Mouse (Mus musculus): Measurements from ENCODE around the gene Gfpt2. TPM values are rescaled to one million over a fixed set of nuclear protein-coding genes. Genes with fewer than 3 reads are reported as not detected.
"Not testable (repeated sequence)": the region's sequence is repeated elsewhere in the genome, so short reads cannot be mapped to it uniquely, and the experiment has no call there.

The Gfpt2 gene
- total RNA-seq (2014; fragmentation: Nextera tagmentation): 0.21 and 0.58 TPM in 2 replicates
- 0.13 TPM in 1 of 2 replicates, not detected in the other for total RNA-seq (2017)

DNA sequence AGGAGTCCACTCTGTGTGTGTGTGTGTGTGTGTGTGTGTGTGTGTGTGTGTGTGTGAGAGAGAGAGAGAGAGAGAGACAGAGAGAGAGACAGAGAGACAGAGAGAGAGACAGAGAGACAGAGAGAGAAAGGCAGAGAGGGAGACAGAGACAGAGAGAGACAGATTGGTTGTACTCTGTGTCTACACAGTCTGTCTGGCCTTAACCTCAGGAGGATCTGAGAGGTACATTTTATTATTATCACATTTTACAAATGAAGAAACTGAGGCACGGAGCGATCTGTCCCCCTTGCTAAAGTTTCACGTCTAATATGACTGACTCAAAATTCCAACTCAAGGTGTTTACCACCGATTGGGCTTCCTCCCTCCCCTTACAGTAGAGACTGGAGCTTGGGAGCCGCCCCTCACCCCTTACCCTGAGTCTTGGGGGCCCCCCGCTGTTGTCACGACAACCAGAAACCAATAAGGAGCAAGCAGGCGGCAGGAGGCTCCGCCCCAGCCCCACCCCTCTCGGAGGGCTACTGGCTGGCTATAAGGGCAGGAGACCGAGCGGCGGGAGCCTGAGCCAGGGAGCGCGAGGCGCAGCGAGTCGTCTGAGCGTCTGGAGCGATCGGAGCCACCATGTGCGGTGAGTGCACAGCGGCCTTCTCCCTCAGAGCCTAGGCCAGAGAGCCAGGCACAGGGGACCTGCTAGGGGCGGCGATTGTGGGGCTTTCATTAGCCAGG is at the start of gene Gfpt2:
TSS of gene Gfpt2 (plus strand) at position 560 of the 723 bp plus-strand sequence.
- peak; percentile 78 for ATAC-seq (replicated peaks; ENCODE audit: poor library complexity, severe bottlenecking)

DNA sequence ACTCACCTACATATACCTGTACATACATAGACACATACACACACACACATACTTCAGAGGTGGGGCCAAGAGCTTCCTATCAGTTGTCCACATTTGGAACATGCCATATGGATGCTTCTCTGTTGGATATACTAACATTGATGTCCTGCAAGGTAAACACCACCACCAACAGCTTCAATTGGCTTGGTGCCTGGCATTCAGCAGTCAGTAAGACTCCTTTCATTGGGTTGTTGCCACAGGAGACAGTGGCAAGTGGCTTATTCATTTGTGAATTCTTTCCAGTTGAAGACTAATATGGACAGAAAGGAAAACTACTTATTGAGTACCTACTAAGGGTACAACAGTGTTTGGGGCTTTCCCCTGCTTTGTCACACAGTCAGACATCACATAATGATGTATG is 49.0 kb upstream of the Gfpt2 start:
- ATAC-seq (replicated peaks; ENCODE audit: poor library complexity, severe bottlenecking): no peak

- ATAC-seq (replicated peaks; ENCODE audit: poor library complexity, severe bottlenecking): no peak
These were observed 48.1 kb upstream of the Gfpt2 start for GRCm38 (mm10) chr11:49745839-49746238.

- ATAC-seq (replicated peaks; ENCODE audit: poor library complexity, severe bottlenecking): no peak
These were observed 47.2 kb upstream of the Gfpt2 start for GRCm38 (mm10) chr11:49746756-49747155.

- peak; percentile 25 for ATAC-seq (replicated peaks; ENCODE audit: poor library complexity, severe bottlenecking)
These were observed 38.9 kb upstream of the Gfpt2 start for GRCm38 (mm10) chr11:49754958-49755665.

DNA sequence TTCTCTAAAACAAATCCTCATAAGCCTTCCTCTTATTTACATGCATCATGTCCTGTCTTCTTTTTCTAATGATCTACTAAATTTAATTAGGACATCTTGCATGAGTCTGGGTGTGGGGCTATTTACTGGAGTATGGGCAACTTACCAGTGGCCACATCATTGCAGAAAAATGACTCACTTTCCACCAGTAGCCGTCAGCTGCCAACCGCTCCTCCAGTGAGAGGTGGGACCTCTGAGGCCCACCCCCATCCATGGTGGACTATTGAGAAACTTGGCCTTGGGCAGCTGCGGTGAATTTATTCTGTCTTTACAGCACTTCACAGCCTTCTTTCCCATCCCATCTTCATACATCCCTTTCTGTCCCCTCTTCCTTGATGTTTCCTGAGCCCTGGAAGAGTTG is 35.9 kb upstream of the Gfpt2 start:
- no peak for ATAC-seq (replicated peaks; ENCODE audit: poor library complexity, severe bottlenecking)

DNA sequence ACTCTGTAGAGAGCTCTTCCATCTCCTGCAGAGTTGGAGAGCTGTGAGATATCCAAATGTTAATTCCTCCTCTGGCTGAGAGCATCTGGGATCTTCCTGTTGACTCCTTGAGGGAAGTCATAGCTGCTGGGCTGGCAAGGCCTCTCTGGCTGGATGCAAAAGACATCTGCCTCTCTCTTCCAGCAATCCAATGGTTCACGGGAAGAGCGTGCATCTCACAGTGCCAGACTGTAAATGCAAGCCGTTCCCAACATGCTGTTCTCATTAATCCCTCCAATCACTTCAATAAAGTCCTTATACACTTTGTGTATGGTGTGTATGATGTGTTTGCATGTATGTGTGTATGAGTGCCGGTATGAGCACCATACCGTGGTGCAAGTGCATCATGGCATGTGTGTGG is 32.8 kb upstream of the Gfpt2 start:
- no peak for ATAC-seq (replicated peaks; ENCODE audit: poor library complexity, severe bottlenecking)

DNA sequence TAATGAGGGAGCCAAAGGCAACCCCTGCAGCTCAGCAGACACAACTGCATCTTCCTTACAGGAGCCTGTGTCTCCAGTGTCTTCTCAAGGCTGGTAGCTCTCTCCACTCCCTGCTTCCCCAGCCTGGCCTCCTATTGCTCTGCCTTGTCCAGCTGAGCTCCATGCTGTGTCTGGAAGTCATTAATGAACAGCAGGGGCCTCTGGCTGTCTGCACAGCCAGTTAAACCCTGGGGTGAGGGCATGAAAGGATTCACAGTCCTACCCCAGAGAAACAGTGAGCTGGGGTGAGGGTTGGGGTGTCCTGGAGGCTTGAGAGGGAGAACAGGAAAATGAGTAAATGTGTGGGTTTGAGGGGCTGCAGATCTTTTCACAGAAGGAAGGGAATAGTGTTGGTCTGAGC is 30.4 kb upstream of the Gfpt2 start:
- no peak for ATAC-seq (replicated peaks; ENCODE audit: poor library complexity, severe bottlenecking)

DNA sequence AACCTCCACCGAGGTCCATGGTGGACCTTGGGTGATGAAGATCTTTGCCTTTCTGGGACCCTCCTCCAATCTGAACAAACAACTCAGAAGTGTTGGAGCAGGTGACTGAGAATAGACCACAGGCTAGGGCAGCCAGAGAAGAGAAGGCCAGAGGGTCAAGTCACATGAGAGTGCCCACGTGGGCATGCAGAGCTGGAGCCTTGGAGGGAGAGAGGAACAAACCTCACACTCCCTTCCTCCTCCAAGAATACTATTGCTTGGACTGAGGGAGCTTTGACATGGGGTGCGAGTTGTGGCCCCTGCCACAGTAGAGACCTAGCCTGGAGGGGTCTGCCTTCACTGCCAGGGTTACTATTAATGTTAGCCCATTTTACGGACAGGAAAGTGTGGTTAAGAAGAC is 30.0 kb upstream of the Gfpt2 start:
- ATAC-seq (replicated peaks; ENCODE audit: poor library complexity, severe bottlenecking): peak; percentile 27

DNA sequence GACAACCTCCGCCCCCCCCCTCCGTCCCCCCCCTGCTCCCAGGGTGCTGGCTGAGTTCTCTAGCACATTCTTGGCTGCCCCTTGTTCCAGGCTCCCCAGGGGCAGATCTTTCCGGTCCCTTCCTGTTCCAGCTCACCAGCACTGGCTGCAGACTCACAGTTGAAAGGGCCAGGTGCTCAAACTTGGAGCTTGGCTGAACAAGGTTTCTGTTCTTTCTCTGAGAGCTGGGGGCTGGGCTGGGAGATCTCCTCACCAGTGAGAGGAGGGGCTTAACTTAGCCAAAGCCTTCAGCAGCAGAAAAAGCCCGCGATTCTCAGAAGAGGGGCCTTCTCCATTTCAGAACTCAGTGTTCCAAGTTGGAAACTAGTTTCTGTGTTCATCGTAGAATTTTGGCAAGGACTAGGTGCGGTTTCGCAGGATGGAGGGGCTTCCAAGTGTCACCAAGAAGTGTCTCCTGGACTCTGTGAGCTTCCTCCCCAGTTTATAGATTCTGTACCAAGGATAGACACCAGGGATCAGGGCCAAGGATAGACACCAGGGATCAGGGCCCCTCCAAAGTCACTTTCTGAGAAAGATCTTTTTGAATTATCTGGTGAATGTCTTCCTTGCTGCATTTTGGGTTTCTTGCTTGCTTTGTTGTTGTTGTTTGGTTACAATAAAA is 29.2 kb upstream of the Gfpt2 start:
- 0 out of 2 replicates have a peak, but pooled peaks have one; percentile 17 for ATAC-seq (replicated peaks; ENCODE audit: poor library complexity, severe bottlenecking)

- no peak for ATAC-seq (replicated peaks; ENCODE audit: poor library complexity, severe bottlenecking)
These were observed 28.4 kb upstream of the Gfpt2 start for GRCm38 (mm10) chr11:49765377-49766136.

GRCm38 (mm10) chr11:49766137-49766411 is 27.9 kb upstream of the Gfpt2 start:
- ATAC-seq (replicated peaks; ENCODE audit: poor library complexity, severe bottlenecking): no peak

DNA sequence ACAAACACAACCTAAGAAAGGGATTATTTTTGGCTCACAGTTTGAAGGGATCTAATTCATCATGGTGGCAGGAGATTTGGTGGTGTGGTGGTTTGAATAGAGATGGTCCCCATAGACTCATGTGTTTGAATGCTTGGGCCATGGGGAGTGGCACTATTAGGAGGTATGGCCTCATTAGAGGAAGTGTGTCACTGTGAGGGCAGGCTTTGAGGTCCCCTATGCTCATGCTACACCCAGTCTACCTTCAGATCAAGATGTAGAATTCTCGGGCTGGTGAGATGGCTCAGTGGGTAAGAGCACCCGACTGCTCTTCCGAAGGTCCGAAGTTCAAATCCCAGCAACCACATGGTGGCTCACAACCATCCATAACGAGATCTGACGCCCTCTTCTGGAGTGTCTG is 26.5 kb upstream of the Gfpt2 start:
- not testable (repeated sequence) for ATAC-seq (replicated peaks; ENCODE audit: poor library complexity, severe bottlenecking)

- ATAC-seq (replicated peaks; ENCODE audit: poor library complexity, severe bottlenecking): no peak
These were observed 25.2 kb upstream of the Gfpt2 start for GRCm38 (mm10) chr11:49768781-49769180.

DNA sequence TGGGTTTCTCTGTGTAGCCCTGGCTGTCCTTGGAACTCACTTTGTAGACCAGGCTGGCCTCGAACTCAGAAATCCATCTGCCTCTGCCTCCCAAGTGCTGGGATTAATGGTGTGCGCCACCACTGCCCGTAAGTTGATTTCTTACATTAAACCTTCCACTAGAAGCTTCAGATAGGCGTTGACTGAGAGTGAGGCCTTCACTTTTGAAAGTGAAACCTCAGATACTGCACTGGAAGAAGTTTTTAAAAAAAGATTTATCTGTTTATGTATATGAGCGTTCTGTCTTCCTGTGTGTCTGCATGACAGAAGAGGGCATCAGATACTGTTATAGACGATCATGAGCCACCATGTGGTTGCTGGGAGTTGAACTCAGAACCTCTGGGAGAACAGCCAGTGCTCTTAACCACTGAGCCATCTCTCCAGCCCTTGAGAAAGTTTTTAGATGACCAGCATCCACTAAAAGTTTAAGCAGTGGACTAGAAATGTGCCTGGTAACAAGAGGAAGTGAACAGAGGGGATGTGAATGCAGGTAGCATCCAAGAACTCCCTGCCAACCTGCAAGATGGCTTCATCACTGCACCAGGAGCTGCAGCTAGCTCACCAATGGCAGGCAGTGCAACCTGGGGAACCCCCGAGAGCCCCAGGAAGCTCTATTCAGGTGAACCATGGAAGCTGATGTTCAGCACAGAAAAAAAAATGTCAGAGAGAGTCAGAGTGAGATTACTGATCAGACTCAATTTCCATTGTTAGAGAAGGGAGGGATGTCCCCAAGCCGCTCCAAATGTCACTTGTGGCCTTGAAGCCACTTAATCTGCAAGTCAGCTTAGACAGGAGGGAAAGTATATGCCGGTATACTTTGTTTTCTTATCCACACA is 23.1 kb upstream of the Gfpt2 start:
- ATAC-seq (replicated peaks; ENCODE audit: poor library complexity, severe bottlenecking): no peak

- peak; percentile 97 for ATAC-seq (replicated peaks; ENCODE audit: poor library complexity, severe bottlenecking)
These were observed 21.7 kb upstream of the Gfpt2 start for GRCm38 (mm10) chr11:49772251-49772650.

DNA sequence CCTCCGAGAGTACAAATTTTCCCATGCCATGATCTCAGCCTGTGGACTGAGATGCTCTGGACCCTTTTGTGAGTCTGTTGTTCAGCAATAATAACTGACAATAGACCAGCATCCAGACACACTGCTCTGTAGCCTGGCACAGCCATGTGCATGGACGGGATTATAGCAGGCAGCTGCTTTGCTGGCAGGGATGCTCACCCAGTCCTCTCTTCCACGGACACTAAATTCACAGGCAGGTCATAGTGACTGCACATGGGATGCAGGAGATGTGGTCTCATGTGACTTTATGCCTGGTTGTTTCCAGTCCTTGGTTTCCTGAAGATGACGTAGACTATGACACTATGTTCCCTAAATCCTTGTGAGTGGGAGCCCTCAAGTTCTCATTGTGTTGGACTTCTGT is 19.1 kb upstream of the Gfpt2 start:
- no peak for ATAC-seq (replicated peaks; ENCODE audit: poor library complexity, severe bottlenecking)

DNA sequence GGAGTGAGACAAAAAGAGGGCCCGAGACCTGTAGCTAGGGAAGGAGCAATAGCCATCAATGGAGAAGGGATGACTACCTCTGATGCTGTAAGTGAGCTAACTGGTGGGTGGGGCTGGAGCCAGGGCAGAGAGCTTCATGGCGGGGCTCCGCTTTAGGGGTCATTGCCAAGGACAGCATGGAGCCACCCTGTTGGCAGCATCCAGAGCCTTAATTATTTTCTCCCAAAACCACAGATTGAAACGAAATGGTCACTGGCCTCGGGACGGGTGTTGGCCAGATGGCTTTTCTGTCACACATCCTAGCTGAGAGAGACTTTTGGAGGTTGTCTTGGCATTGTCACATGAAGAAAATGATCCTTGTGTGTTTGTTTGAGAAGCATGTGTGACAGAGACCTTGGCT is 15.1 kb upstream of the Gfpt2 start:
- no peak for ATAC-seq (replicated peaks; ENCODE audit: poor library complexity, severe bottlenecking)

GRCm38 (mm10) chr11:49780161-49780817 is 13.7 kb upstream of the Gfpt2 start:
- ATAC-seq (replicated peaks; ENCODE audit: poor library complexity, severe bottlenecking): no peak

Measured in granulocyte monocyte progenitor cell, adult 5-6 weeks (primary cell).